Mouse (Mus musculus) cerebellum, adult 2 months (tissue): Measurements from ENCODE around the gene Pkhd1.

Experiments used
- CTCF ChIP-seq: fragments of 200-500 bp; IDR thresholded peaks from 2 replicates; pipeline ENCODE4 v1.5.1; 2011; ENCODE audit warnings: low read depth, mild to moderate bottlenecking, control low read depth, low read length, moderate library complexity, borderline replicate concordance; ENCODE audit not compliant: insufficient read depth
- POLR2A ChIP-seq: fragments of 200-500 bp; IDR thresholded peaks from 2 replicates; pipeline ENCODE4 v1.6.1; 2011; ENCODE audit warnings: low read length, control low read depth, borderline replicate concordance; ENCODE audit not compliant: insufficient read depth

GRCm38 (mm10) chr1:20364437-20364836 lies 253.4 kb downstream of the Pkhd1 start:
- no peak for TF ChIP-seq CTCF
- no peak for TF ChIP-seq POLR2A
